Mouse (Mus musculus): Measurements from ENCODE around the gene Cacna1c. TPM values are rescaled to one million over a fixed set of nuclear protein-coding genes. Genes with fewer than 3 reads are reported as not detected.
A peak's percentile ranks its signal among the peaks of the same experiment; 100 is the strongest.

Gene Cacna1c
- polyA plus RNA-seq, 1 experiment, result 1.3 TPM

GRCm38 (mm10) chr6:119057076-119057479, 139.1 kb downstream of the Cacna1c start:
- Histone ChIP-seq H3K4me3 (replicated peaks) (no peak overlapping the region), H3K4me1 (no peaks in the 10 kb centered on the region), H3K36me3 (replicated peaks; ENCODE audit: low read length) (peaks cover 3% of the 10 kb centered on the region), H3K27me3 (replicated peaks) (peaks cover 23% of the 10 kb centered on the region), H3K9me3 (no peaks in the 10 kb centered on the region)
- TF ChIP-seq FLI1 (IDR thresholded peaks at IDR 0.05; ENCODE audit: low read length), result no peak
- no peak for TF ChIP-seq GATA1 (IDR thresholded peaks at IDR 0.05; ENCODE audit: borderline replicate concordance, low read length)

- Histone ChIP-seq H3K9me3 (no peaks in the 10 kb centered on the region), H3K4me3 (replicated peaks) (no peak overlapping the region), H3K36me3 (replicated peaks; ENCODE audit: low read length) (peaks cover 3% of the 10 kb centered on the region), H3K4me1 (no peaks in the 10 kb centered on the region), H3K27me3 (replicated peaks) (peaks cover 19% of the 10 kb centered on the region)
- TF ChIP-seq FLI1 (IDR thresholded peaks at IDR 0.05; ENCODE audit: low read length) (no peak), GATA1 (IDR thresholded peaks at IDR 0.05; ENCODE audit: borderline replicate concordance, low read length) (no peak)
These were observed 143.4 kb downstream of the Cacna1c start for GRCm38 (mm10) chr6:119052801-119053200.

GRCm38 (mm10) chr6:119052366-119052765, 143.9 kb downstream of the Cacna1c start:
- no peak for TF ChIP-seq FLI1 (IDR thresholded peaks at IDR 0.05; ENCODE audit: low read length)
- no peak for TF ChIP-seq GATA1 (IDR thresholded peaks at IDR 0.05; ENCODE audit: borderline replicate concordance, low read length)
- H3K27me3 ChIP-seq (replicated peaks), result peaks cover 19% of the 10 kb centered on the region
- H3K4me1 ChIP-seq, result no peaks in the 10 kb centered on the region
- peaks cover 3% of the 10 kb centered on the region for H3K36me3 ChIP-seq (replicated peaks; ENCODE audit: low read length)
- no peak overlapping the region for H3K4me3 ChIP-seq (replicated peaks)
- no peaks in the 10 kb centered on the region for H3K9me3 ChIP-seq

- Histone ChIP-seq H3K4me1 (no peaks in the 10 kb centered on the region), H3K9me3 (no peaks in the 10 kb centered on the region), H3K27me3 (replicated peaks) (peaks cover 15% of the 10 kb centered on the region), H3K36me3 (replicated peaks; ENCODE audit: low read length) (no peaks in the 10 kb centered on the region), H3K4me3 (replicated peaks) (no peak overlapping the region)
- TF ChIP-seq FLI1 (IDR thresholded peaks at IDR 0.05; ENCODE audit: low read length) (no peak), GATA1 (IDR thresholded peaks at IDR 0.05; ENCODE audit: borderline replicate concordance, low read length) (no peak)
These were observed 144.5 kb downstream of the Cacna1c start for GRCm38 (mm10) chr6:119051721-119052120.

GRCm38 (mm10) chr6:119047340-119047739, 148.9 kb downstream of the Cacna1c start:
- Histone ChIP-seq H3K4me1 (no peaks in the 10 kb centered on the region), H3K36me3 (replicated peaks; ENCODE audit: low read length) (no peaks in the 10 kb centered on the region), H3K27me3 (replicated peaks) (peaks cover 19% of the 10 kb centered on the region), H3K9me3 (no peaks in the 10 kb centered on the region), H3K4me3 (replicated peaks) (no peak overlapping the region)
- no peak for TF ChIP-seq GATA1 (IDR thresholded peaks at IDR 0.05; ENCODE audit: borderline replicate concordance, low read length)
- TF ChIP-seq FLI1 (IDR thresholded peaks at IDR 0.05; ENCODE audit: low read length), result no peak

- H3K9me3 ChIP-seq, result no peaks in the 10 kb centered on the region
- H3K4me1 ChIP-seq, result no peaks in the 10 kb centered on the region
- no peak overlapping the region for H3K4me3 ChIP-seq (replicated peaks)
- TF ChIP-seq GATA1 (IDR thresholded peaks at IDR 0.05; ENCODE audit: borderline replicate concordance, low read length), result no peak
- TF ChIP-seq FLI1 (IDR thresholded peaks at IDR 0.05; ENCODE audit: low read length), result no peak
- H3K36me3 ChIP-seq (replicated peaks; ENCODE audit: low read length), result no peaks in the 10 kb centered on the region
- H3K27me3 ChIP-seq (replicated peaks), result peaks cover 22% of the 10 kb centered on the region
These were observed 150.7 kb downstream of the Cacna1c start for GRCm38 (mm10) chr6:119045498-119045897.

- TF ChIP-seq GATA1 (IDR thresholded peaks at IDR 0.05; ENCODE audit: borderline replicate concordance, low read length) (no peak), FLI1 (IDR thresholded peaks at IDR 0.05; ENCODE audit: low read length) (no peak)
- Histone ChIP-seq H3K9me3 (no peaks in the 10 kb centered on the region), H3K4me1 (no peaks in the 10 kb centered on the region; the same call in 1 of the 2 replicates), H3K36me3 (replicated peaks; ENCODE audit: low read length) (no peaks in the 10 kb centered on the region), H3K4me3 (replicated peaks) (no peak overlapping the region), H3K27me3 (replicated peaks) (peaks cover 29% of the 10 kb centered on the region)
These were observed 152.1 kb downstream of the Cacna1c start for GRCm38 (mm10) chr6:119044148-119044547.

GRCm38 (mm10) chr6:119042803-119043202, 153.4 kb downstream of the Cacna1c start:
- Histone ChIP-seq H3K9me3 (no peaks in the 10 kb centered on the region), H3K36me3 (replicated peaks; ENCODE audit: low read length) (no peaks in the 10 kb centered on the region), H3K27me3 (replicated peaks) (peaks cover 26% of the 10 kb centered on the region), H3K4me1 (no peaks in the 10 kb centered on the region; the same call in 1 of the 2 replicates), H3K4me3 (replicated peaks) (no peak overlapping the region)
- TF ChIP-seq GATA1 (IDR thresholded peaks at IDR 0.05; ENCODE audit: borderline replicate concordance, low read length) (no peak), FLI1 (IDR thresholded peaks at IDR 0.05; ENCODE audit: low read length) (no peak)

GRCm38 (mm10) chr6:119040961-119041360, 155.3 kb downstream of the Cacna1c start:
- TF ChIP-seq FLI1 (IDR thresholded peaks at IDR 0.05; ENCODE audit: low read length) (no peak), GATA1 (IDR thresholded peaks at IDR 0.05; ENCODE audit: borderline replicate concordance, low read length) (no peak)
- H3K27me3 ChIP-seq (replicated peaks), result peaks cover 30% of the 10 kb centered on the region

GRCm38 (mm10) chr6:119039815-119040214, 156.4 kb downstream of the Cacna1c start:
- Histone ChIP-seq H3K4me1 (no peaks in the 10 kb centered on the region; the same call in 1 of the 2 replicates), H3K27me3 (replicated peaks) (peaks cover 29% of the 10 kb centered on the region), H3K36me3 (replicated peaks; ENCODE audit: low read length) (no peaks in the 10 kb centered on the region), H3K9me3 (no peaks in the 10 kb centered on the region), H3K4me3 (replicated peaks) (peak overlapping the region; percentile 29)
- no peak for TF ChIP-seq FLI1 (IDR thresholded peaks at IDR 0.05; ENCODE audit: low read length)
- no peak for TF ChIP-seq GATA1 (IDR thresholded peaks at IDR 0.05; ENCODE audit: borderline replicate concordance, low read length)

More at GRCm38 (mm10) chr6:119040961-119041360, 155.3 kb downstream of the Cacna1c start:
- Histone ChIP-seq H3K36me3 (replicated peaks; ENCODE audit: low read length) (no peaks in the 10 kb centered on the region), H3K9me3 (no peaks in the 10 kb centered on the region), H3K4me3 (replicated peaks) (no peak overlapping the region), H3K4me1 (no peaks in the 10 kb centered on the region; the same call in 1 of the 2 replicates)

Measured in megakaryocyte, embryonic 14.5 days (primary cell).